Mouse (Mus musculus): ENCODE measurements around the gene Slco2a1. TPM values are rescaled to one million over a fixed set of nuclear protein-coding genes. Genes with fewer than 3 reads are reported as not detected.

Slco2a1 gene
- polyA plus RNA-seq, 1 experiment: 0.77 TPM

- Histone ChIP-seq H3K4me3 (replicated peaks; ENCODE audit: control insufficient read depth, low read depth, low read length) (no peak overlapping the region), H3K4me1 (ENCODE audit: control insufficient read depth, insufficient read depth, low read length) (no peaks in the 10 kb centered on the region), H3K27ac (ENCODE audit: control insufficient read depth, insufficient read depth, low read depth, low read length, poor library complexity) (no peak overlapping the region)
- TF ChIP-seq CTCF (IDR thresholded peaks at IDR 0.05; ENCODE audit: control insufficient read depth, insufficient read depth, low read length): no peak
- no peak for TF ChIP-seq POLR2A (IDR thresholded peaks at IDR 0.05; ENCODE audit: borderline replicate concordance, control insufficient read depth, low read depth, low read length)
- WGBS: 76% methylated on average over 6 of the region's 6 CpGs
Observed at GRCm38 (mm10) chr9:103133493-103134124, 145.1 kb downstream of the Slco2a1 start.

- TF ChIP-seq POLR2A (IDR thresholded peaks at IDR 0.05; ENCODE audit: borderline replicate concordance, control insufficient read depth, low read depth, low read length): no peak
- no peak for TF ChIP-seq CTCF (IDR thresholded peaks at IDR 0.05; ENCODE audit: control insufficient read depth, insufficient read depth, low read length)
- Histone ChIP-seq H3K4me1 (ENCODE audit: control insufficient read depth, insufficient read depth, low read length) (no peaks in the 10 kb centered on the region), H3K27ac (ENCODE audit: control insufficient read depth, insufficient read depth, low read depth, low read length, poor library complexity) (no peak overlapping the region), H3K4me3 (replicated peaks; ENCODE audit: control insufficient read depth, low read depth, low read length) (no peak overlapping the region)
- 53% methylated on average over 9 of the region's 9 CpGs for WGBS
Observed at GRCm38 (mm10) chr9:103134450-103135030, 146.0 kb downstream of the Slco2a1 start.

GRCm38 (mm10) chr9:103139481-103139880 is 151.0 kb downstream of the Slco2a1 start:
- TF ChIP-seq CTCF (IDR thresholded peaks at IDR 0.05; ENCODE audit: control insufficient read depth, insufficient read depth, low read length): no peak
- Histone ChIP-seq H3K4me3 (replicated peaks; ENCODE audit: control insufficient read depth, low read depth, low read length) (no peak overlapping the region), H3K4me1 (ENCODE audit: control insufficient read depth, insufficient read depth, low read length) (no peaks in the 10 kb centered on the region), H3K27ac (ENCODE audit: control insufficient read depth, insufficient read depth, low read depth, low read length, poor library complexity) (no peak overlapping the region)
- WGBS: 77% methylated on average over 6 of the region's 6 CpGs

GRCm38 (mm10) chr9:103140384-103140783 is 151.9 kb downstream of the Slco2a1 start:
- 91% methylated on average over 6 of the region's 6 CpGs for WGBS
- Histone ChIP-seq H3K4me1 (ENCODE audit: control insufficient read depth, insufficient read depth, low read length) (no peaks in the 10 kb centered on the region), H3K27ac (ENCODE audit: control insufficient read depth, insufficient read depth, low read depth, low read length, poor library complexity) (no peak overlapping the region), H3K4me3 (replicated peaks; ENCODE audit: control insufficient read depth, low read depth, low read length) (no peak overlapping the region)
- TF ChIP-seq POLR2A (IDR thresholded peaks at IDR 0.05; ENCODE audit: borderline replicate concordance, control insufficient read depth, low read depth, low read length) (no peak), CTCF (IDR thresholded peaks at IDR 0.05; ENCODE audit: control insufficient read depth, insufficient read depth, low read length) (no peak)

- WGBS: 92% methylated on average over 7 of the region's 7 CpGs
- no peak for TF ChIP-seq POLR2A (IDR thresholded peaks at IDR 0.05; ENCODE audit: borderline replicate concordance, control insufficient read depth, low read depth, low read length)
- TF ChIP-seq CTCF (IDR thresholded peaks at IDR 0.05; ENCODE audit: control insufficient read depth, insufficient read depth, low read length): no peak
- H3K27ac ChIP-seq (ENCODE audit: control insufficient read depth, insufficient read depth, low read depth, low read length, poor library complexity): no peak overlapping the region
Observed at GRCm38 (mm10) chr9:103141266-103141665, 152.8 kb downstream of the Slco2a1 start.

GRCm38 (mm10) chr9:103143881-103144280 is 155.4 kb downstream of the Slco2a1 start:
- 62% methylated on average over 4 of the region's 4 CpGs for WGBS
- Histone ChIP-seq H3K4me3 (replicated peaks; ENCODE audit: control insufficient read depth, low read depth, low read length) (no peak overlapping the region), H3K27ac (ENCODE audit: control insufficient read depth, insufficient read depth, low read depth, low read length, poor library complexity) (no peak overlapping the region), H3K4me1 (ENCODE audit: control insufficient read depth, insufficient read depth, low read length) (peaks cover 2% of the 10 kb centered on the region; the same call in 1 of the 2 replicates)
- no peak for TF ChIP-seq POLR2A (IDR thresholded peaks at IDR 0.05; ENCODE audit: borderline replicate concordance, control insufficient read depth, low read depth, low read length)
- no peak for TF ChIP-seq CTCF (IDR thresholded peaks at IDR 0.05; ENCODE audit: control insufficient read depth, insufficient read depth, low read length)

More at GRCm38 (mm10) chr9:103141266-103141665, 152.8 kb downstream of the Slco2a1 start:
- Histone ChIP-seq H3K4me1 (ENCODE audit: control insufficient read depth, insufficient read depth, low read length) (peaks cover 2% of the 10 kb centered on the region; the same call in 1 of the 2 replicates), H3K4me3 (replicated peaks; ENCODE audit: control insufficient read depth, low read depth, low read length) (no peak overlapping the region)

GRCm38 (mm10) chr9:103145351-103145750 is 156.8 kb downstream of the Slco2a1 start:
- H3K27ac ChIP-seq (ENCODE audit: control insufficient read depth, insufficient read depth, low read depth, low read length, poor library complexity): no peak overlapping the region
- H3K4me1 ChIP-seq (ENCODE audit: control insufficient read depth, insufficient read depth, low read length): peaks cover 2% of the 10 kb centered on the region; the same call in 1 of the 2 replicates
- WGBS: 80% methylated on average over 5 of the region's 5 CpGs
- TF ChIP-seq CTCF (IDR thresholded peaks at IDR 0.05; ENCODE audit: control insufficient read depth, insufficient read depth, low read length): no peak
- no peak overlapping the region for H3K4me3 ChIP-seq (replicated peaks; ENCODE audit: control insufficient read depth, low read depth, low read length)

Other genes with a start within 250 kb of the Slco2a1 start
- gene Ryk, start 153.8 kb upstream of the Slco2a1 start, polyA plus RNA-seq (2011; ENCODE audit: insufficient read depth, insufficient read length, low replicate concordance, missing spikeins): 5.5 and 7.4 TPM in 2 replicates
- 1.3 and 1.8 TPM in 2 replicates for gene Rab6b, start 123.1 kb downstream of the Slco2a1 start, polyA plus RNA-seq (2011; ENCODE audit: insufficient read depth, insufficient read length, low replicate concordance, missing spikeins)
- 5.3 and 5.5 TPM in 2 replicates for gene Srprb, start 213.4 kb downstream of the Slco2a1 start, polyA plus RNA-seq (2011; ENCODE audit: insufficient read depth, insufficient read length, low replicate concordance, missing spikeins)
- not detected in 2 replicates for gene Gm20425, start 241.6 kb downstream of the Slco2a1 start, polyA plus RNA-seq (2011; ENCODE audit: insufficient read depth, insufficient read length, low replicate concordance, missing spikeins)
- 77.9 and 106 TPM in 2 replicates for gene Trf, start 241.7 kb downstream of the Slco2a1 start, polyA plus RNA-seq (2011; ENCODE audit: insufficient read depth, insufficient read length, low replicate concordance, missing spikeins)

Measured in bone marrow, adult 2 months (tissue).